Mouse (Mus musculus): Measurements from ENCODE around the gene Tmem210. TPM values are rescaled to one million over a fixed set of nuclear protein-coding genes. Genes with fewer than 3 reads are reported as not detected.
"Not testable (repeated sequence)": the region's sequence is repeated elsewhere in the genome, so short reads cannot be mapped to it uniquely, and the experiment has no call there.

The Tmem210 gene
- polyA plus RNA-seq, 1 experiment from 2014 or later: not detected

GRCm38 (mm10) chr2:25256443-25257109, 31.4 kb upstream of the Tmem210 start:
- WGBS: 57% methylated on average over 12 of the region's 12 CpGs
- Histone ChIP-seq H3K4me3 (replicated peaks) (peak overlapping the region; percentile 92), H3K4me1 (peaks cover 14% of the 10 kb centered on the region), H3K4me2 (peak overlapping the region; percentile 96), H3K9ac (0 out of 2 replicates have a peak overlapping the region, but pooled peaks have one; percentile 86)
- H3K36me3 ChIP-seq; H3K9me3 ChIP-seq; H3K27me3 ChIP-seq (replicated peaks); H3K27ac ChIP-seq; ATAC-seq (ENCODE audit: insufficient read depth, low FRiP score, low read depth): not testable (repeated sequence)

GRCm38 (mm10) chr2:25257250-25257649, 30.7 kb upstream of the Tmem210 start:
- H3K9me3 ChIP-seq; H3K27ac ChIP-seq; H3K27me3 ChIP-seq (replicated peaks); H3K4me2 ChIP-seq; H3K36me3 ChIP-seq; H3K9ac ChIP-seq; H3K4me3 ChIP-seq (replicated peaks); ATAC-seq (ENCODE audit: insufficient read depth, low FRiP score, low read depth): not testable (repeated sequence)
- WGBS: 86% methylated on average over 5 of the region's 5 CpGs
- peaks cover 14% of the 10 kb centered on the region for H3K4me1 ChIP-seq

- H3K27ac ChIP-seq: no peak overlapping the region
- WGBS: 50% methylated on average over 2 of the region's 2 CpGs
- H3K9me3 ChIP-seq: no peaks in the 10 kb centered on the region
- H3K36me3 ChIP-seq: no peaks in the 10 kb centered on the region
- no peak overlapping the region for H3K4me2 ChIP-seq
- ATAC-seq (ENCODE audit: insufficient read depth, low FRiP score, low read depth): no peak
- peaks cover 22% of the 10 kb centered on the region for H3K4me1 ChIP-seq
- H3K4me3 ChIP-seq (replicated peaks): no peak overlapping the region
- H3K9ac ChIP-seq: no peak overlapping the region
- H3K27me3 ChIP-seq (replicated peaks): peaks cover 4% of the 10 kb centered on the region; the same call in 1 of the 2 replicates
These were observed 29.1 kb upstream of the Tmem210 start for GRCm38 (mm10) chr2:25258887-25259286.

GRCm38 (mm10) chr2:25261870-25262269, 26.1 kb upstream of the Tmem210 start:
- ATAC-seq (ENCODE audit: insufficient read depth, low FRiP score, low read depth): no peak
- Histone ChIP-seq H3K27me3 (replicated peaks) (peaks cover 5% of the 10 kb centered on the region; the same call in 1 of the 2 replicates), H3K4me2 (peak overlapping the region; percentile 84), H3K4me1 (peaks cover 33% of the 10 kb centered on the region), H3K4me3 (replicated peaks) (peak overlapping the region; percentile 74), H3K27ac (peak overlapping the region; percentile 77), H3K36me3 (no peaks in the 10 kb centered on the region), H3K9me3 (no peaks in the 10 kb centered on the region), H3K9ac (no peak overlapping the region)
- 51% methylated on average over 12 of the region's 12 CpGs for WGBS

- no peaks in the 10 kb centered on the region for H3K9me3 ChIP-seq
- H3K4me3 ChIP-seq (replicated peaks): peak within 1 kb of the TSS; percentile 74
- H3K27ac ChIP-seq: peak within 1 kb of the TSS; percentile 77
- H3K4me2 ChIP-seq: peak within 1 kb of the TSS; percentile 84
- H3K4me1 ChIP-seq: peaks cover 37% of the 10 kb centered on the region
- peak; percentile 98 for ATAC-seq (ENCODE audit: insufficient read depth, low FRiP score, low read depth)
- WGBS: under 1% methylated on average over 39 of the region's 39 CpGs
- H3K9ac ChIP-seq: peak within 1 kb of the TSS; percentile 27; the same call in 1 of the 2 replicates
- H3K27me3 ChIP-seq (replicated peaks): peaks cover 5% of the 10 kb centered on the region; the same call in 1 of the 2 replicates
- H3K36me3 ChIP-seq: no peaks in the 10 kb centered on the region
These were observed 25.6 kb upstream of the Tmem210 start, which contains the start of gene Tprn for GRCm38 (mm10) chr2:25262291-25262767. Gene Tprn (plus strand): TSS chr2:25262618.

GRCm38 (mm10) chr2:25262795-25263622, 24.9 kb upstream of the Tmem210 start:
- H3K27ac ChIP-seq: peak overlapping the region; percentile 48
- WGBS: under 1% methylated on average over 82 of the region's 82 CpGs
- peak overlapping the region; percentile 74 for H3K4me3 ChIP-seq (replicated peaks)
- no peaks in the 10 kb centered on the region for H3K36me3 ChIP-seq
- peak; percentile 2; the same call in 1 of the 2 replicates for ATAC-seq (ENCODE audit: insufficient read depth, low FRiP score, low read depth)
- H3K27me3 ChIP-seq (replicated peaks): peaks cover 5% of the 10 kb centered on the region; the same call in 1 of the 2 replicates
- peak overlapping the region; percentile 84 for H3K4me2 ChIP-seq
- H3K9ac ChIP-seq: peak overlapping the region; percentile 27; the same call in 1 of the 2 replicates
- peaks cover 41% of the 10 kb centered on the region for H3K4me1 ChIP-seq
- no peaks in the 10 kb centered on the region for H3K9me3 ChIP-seq

- Histone ChIP-seq H3K36me3 (no peaks in the 10 kb centered on the region), H3K9ac (peak overlapping the region; percentile 27; the same call in 1 of the 2 replicates), H3K27me3 (replicated peaks) (peaks cover 5% of the 10 kb centered on the region; the same call in 1 of the 2 replicates), H3K4me1 (peaks cover 41% of the 10 kb centered on the region), H3K27ac (no peak overlapping the region), H3K4me3 (replicated peaks) (peak overlapping the region; percentile 74), H3K9me3 (no peaks in the 10 kb centered on the region), H3K4me2 (peak overlapping the region; percentile 84)
- 24% methylated on average over 12 of the region's 12 CpGs for WGBS
- ATAC-seq (ENCODE audit: insufficient read depth, low FRiP score, low read depth): no peak
These were observed 24.2 kb upstream of the Tmem210 start for GRCm38 (mm10) chr2:25263623-25264285.

GRCm38 (mm10) chr2:25264286-25264660, 23.7 kb upstream of the Tmem210 start:
- Histone ChIP-seq H3K36me3 (peaks cover 4% of the 10 kb centered on the region; the same call in 1 of the 2 replicates), H3K4me1 (peaks cover 41% of the 10 kb centered on the region), H3K9ac (no peak overlapping the region), H3K27me3 (replicated peaks) (peaks cover 5% of the 10 kb centered on the region; the same call in 1 of the 2 replicates), H3K4me3 (replicated peaks) (peak overlapping the region; percentile 74), H3K9me3 (no peaks in the 10 kb centered on the region), H3K4me2 (peak overlapping the region; percentile 84), H3K27ac (no peak overlapping the region)
- 76% methylated on average over 5 of the region's 5 CpGs for WGBS
- no peak for ATAC-seq (ENCODE audit: insufficient read depth, low FRiP score, low read depth)

- no peak for ATAC-seq (ENCODE audit: insufficient read depth, low FRiP score, low read depth)
These were observed 23.1 kb upstream of the Tmem210 start for GRCm38 (mm10) chr2:25264851-25265250.

GRCm38 (mm10) chr2:25265897-25266656, 21.9 kb upstream of the Tmem210 start:
- no peak overlapping the region for H3K9ac ChIP-seq
- ATAC-seq (ENCODE audit: insufficient read depth, low FRiP score, low read depth): no peak
- peak overlapping the region; percentile 74; the same call in 1 of the 2 replicates for H3K4me3 ChIP-seq (replicated peaks)
- H3K36me3 ChIP-seq: peaks cover 17% of the 10 kb centered on the region; the same call in 1 of the 2 replicates
- peaks cover 5% of the 10 kb centered on the region; the same call in 1 of the 2 replicates for H3K27me3 ChIP-seq (replicated peaks)
- H3K4me2 ChIP-seq: peak overlapping the region; percentile 84
- peak overlapping the region; percentile 86 for H3K27ac ChIP-seq
- WGBS: 54% methylated on average over 6 of the region's 6 CpGs
- no peaks in the 10 kb centered on the region for H3K9me3 ChIP-seq
- H3K4me1 ChIP-seq: peaks cover 50% of the 10 kb centered on the region

More at GRCm38 (mm10) chr2:25264851-25265250, 23.1 kb upstream of the Tmem210 start:
- peaks cover 41% of the 10 kb centered on the region for H3K4me1 ChIP-seq
- peak overlapping the region; percentile 74 for H3K4me3 ChIP-seq (replicated peaks)
- H3K36me3 ChIP-seq: peaks cover 9% of the 10 kb centered on the region; the same call in 1 of the 2 replicates
- no peak overlapping the region for H3K27ac ChIP-seq
- no peak overlapping the region for H3K9ac ChIP-seq
- WGBS: 78% methylated on average over 3 of the region's 3 CpGs
- peaks cover 5% of the 10 kb centered on the region; the same call in 1 of the 2 replicates for H3K27me3 ChIP-seq (replicated peaks)
- H3K4me2 ChIP-seq: peak overlapping the region; percentile 84
- H3K9me3 ChIP-seq: no peaks in the 10 kb centered on the region

Data from stomach, embryonic 15.5 days (tissue).